Mouse (Mus musculus): Measurements from ENCODE around the gene Ssb. TPM values are rescaled to one million over a fixed set of nuclear protein-coding genes. Genes with fewer than 3 reads are reported as not detected.

Ssb gene
- polyA plus RNA-seq, 1 experiment from 2014 or later = 328 TPM

GRCm38 (mm10) chr2:69890843-69891242 lies 29.5 kb downstream of the Ssb start:
- Histone ChIP-seq H3K4me1 (ENCODE audit: insufficient read depth) (no peaks in the 10 kb centered on the region), H3K27me3 (ENCODE audit: insufficient read depth, low read length) (no peaks in the 10 kb centered on the region), H3K36me3 (ENCODE audit: insufficient read depth) (no peaks in the 10 kb centered on the region), H3K9me3 (ENCODE audit: low read depth, low read length) (no peaks in the 10 kb centered on the region), H3K9ac (no peak overlapping the region), H3K4me3 (ENCODE audit: low read depth, low read length) (no peak overlapping the region), H3K4me2 (no peak overlapping the region), H3K27ac (ENCODE audit: low read depth) (no peak overlapping the region)
- DNase-seq (no peak), ATAC-seq (ENCODE audit: insufficient read depth) (no peak)
- TF ChIP-seq CTCF (IDR thresholded peaks at IDR 0.05; ENCODE audit: low read depth) = no peak
- WGBS = 58% methylated on average over 7 of the region's 7 CpGs

GRCm38 (mm10) chr2:69893145-69893544 lies 31.8 kb downstream of the Ssb start:
- Histone ChIP-seq H3K4me1 (ENCODE audit: insufficient read depth) (no peaks in the 10 kb centered on the region), H3K4me3 (ENCODE audit: low read depth, low read length) (no peak overlapping the region), H3K9me3 (ENCODE audit: low read depth, low read length) (no peaks in the 10 kb centered on the region), H3K27me3 (ENCODE audit: insufficient read depth, low read length) (no peaks in the 10 kb centered on the region), H3K27ac (ENCODE audit: low read depth) (no peak overlapping the region), H3K9ac (no peak overlapping the region), H3K36me3 (ENCODE audit: insufficient read depth) (no peaks in the 10 kb centered on the region), H3K4me2 (no peak overlapping the region)
- ATAC-seq (ENCODE audit: insufficient read depth) (no peak), DNase-seq (no peak)
- WGBS = 85% methylated on average over 1 of the region's 1 CpGs
- no peak for TF ChIP-seq CTCF (IDR thresholded peaks at IDR 0.05; ENCODE audit: low read depth)

GRCm38 (mm10) chr2:69893891-69894290 lies 32.5 kb downstream of the Ssb start:
- DNase-seq (no peak), ATAC-seq (ENCODE audit: insufficient read depth) (no peak)
- no peak overlapping the region for H3K9ac ChIP-seq
- no peak for TF ChIP-seq CTCF (IDR thresholded peaks at IDR 0.05; ENCODE audit: low read depth)
- no peaks in the 10 kb centered on the region for H3K36me3 ChIP-seq (ENCODE audit: insufficient read depth)
- H3K4me1 ChIP-seq (ENCODE audit: insufficient read depth) = no peaks in the 10 kb centered on the region
- no peak overlapping the region for H3K27ac ChIP-seq (ENCODE audit: low read depth)
- H3K27me3 ChIP-seq (ENCODE audit: insufficient read depth, low read length) = no peaks in the 10 kb centered on the region
- H3K4me2 ChIP-seq = no peak overlapping the region
- no peak overlapping the region for H3K4me3 ChIP-seq (ENCODE audit: low read depth, low read length)
- WGBS = 65% methylated on average over 5 of the region's 5 CpGs
- no peaks in the 10 kb centered on the region for H3K9me3 ChIP-seq (ENCODE audit: low read depth, low read length)

- H3K4me3 ChIP-seq (ENCODE audit: low read depth, low read length) = no peak overlapping the region
- no peaks in the 10 kb centered on the region for H3K4me1 ChIP-seq (ENCODE audit: insufficient read depth)
- H3K27ac ChIP-seq (ENCODE audit: low read depth) = no peak overlapping the region
- no peaks in the 10 kb centered on the region for H3K27me3 ChIP-seq (ENCODE audit: insufficient read depth, low read length)
- TF ChIP-seq CTCF (IDR thresholded peaks at IDR 0.05; ENCODE audit: low read depth) = peak; percentile 35; the same call in 1 of the 2 replicates
- H3K9me3 ChIP-seq (ENCODE audit: low read depth, low read length) = no peaks in the 10 kb centered on the region
- WGBS = 55% methylated on average over 14 of the region's 14 CpGs
- H3K9ac ChIP-seq = no peak overlapping the region
- H3K4me2 ChIP-seq = no peak overlapping the region
- ATAC-seq (ENCODE audit: insufficient read depth) = no peak
- no peak for DNase-seq
- no peaks in the 10 kb centered on the region for H3K36me3 ChIP-seq (ENCODE audit: insufficient read depth)
Measured at GRCm38 (mm10) chr2:69895502-69896223, 34.3 kb downstream of the Ssb start.

GRCm38 (mm10) chr2:69896224-69896581 lies 34.8 kb downstream of the Ssb start:
- Histone ChIP-seq H3K27me3 (ENCODE audit: insufficient read depth, low read length) (no peaks in the 10 kb centered on the region), H3K4me2 (no peak overlapping the region), H3K4me1 (ENCODE audit: insufficient read depth) (no peaks in the 10 kb centered on the region), H3K4me3 (ENCODE audit: low read depth, low read length) (no peak overlapping the region), H3K27ac (ENCODE audit: low read depth) (no peak overlapping the region), H3K9ac (no peak overlapping the region), H3K36me3 (ENCODE audit: insufficient read depth) (peaks cover 4% of the 10 kb centered on the region; the same call in 1 of the 2 replicates), H3K9me3 (ENCODE audit: low read depth, low read length) (no peaks in the 10 kb centered on the region)
- ATAC-seq (ENCODE audit: insufficient read depth) = no peak
- 90% methylated on average over 4 of the region's 4 CpGs for WGBS
- TF ChIP-seq CTCF (IDR thresholded peaks at IDR 0.05; ENCODE audit: low read depth) = no peak
- DNase-seq = no peak

GRCm38 (mm10) chr2:69897039-69897617 lies 35.8 kb downstream of the Ssb start, which contains the start of gene Ubr3:
Gene Ubr3, plus strand, starts transcription at chr2:69897246.
- Histone ChIP-seq H3K4me3 (ENCODE audit: low read depth, low read length) (peak within 1 kb of the TSS; percentile 99), H3K36me3 (ENCODE audit: insufficient read depth) (peaks cover 10% of the 10 kb centered on the region), H3K4me2 (peak within 1 kb of the TSS; percentile 93), H3K9me3 (ENCODE audit: low read depth, low read length) (no peaks in the 10 kb centered on the region), H3K27ac (ENCODE audit: low read depth) (peak within 1 kb of the TSS; percentile 93), H3K27me3 (ENCODE audit: insufficient read depth, low read length) (no peaks in the 10 kb centered on the region), H3K9ac (peak within 1 kb of the TSS; percentile 98), H3K4me1 (ENCODE audit: insufficient read depth) (no peaks in the 10 kb centered on the region)
- peak; percentile 98 for DNase-seq
- WGBS = under 1% methylated on average over 65 of the region's 65 CpGs
- ATAC-seq (ENCODE audit: insufficient read depth) = peak; percentile 99
- no peak for TF ChIP-seq CTCF (IDR thresholded peaks at IDR 0.05; ENCODE audit: low read depth)

All from lung, embryonic 14.5 days (tissue).